Mouse (Mus musculus) heart, adult 2 months (tissue): ENCODE results near the gene Ccdc80. TPM values are rescaled to one million over a fixed set of nuclear protein-coding genes. Genes with fewer than 3 reads are reported as not detected.
A peak's percentile ranks its signal among the peaks of the same experiment; 100 is the strongest.

ENCODE experiments used
- DNase-seq, 2 experiments: peaks; one replicate each; pipeline ENCODE4 v3.0.0; 2021
- H3K27ac ChIP-seq: fragments of 200-600 bp; 2 replicates; pipeline ENCODE4 v1.8.1; 2022
- H3K27me3 ChIP-seq: fragments of 200-500 bp; 2 replicates; pipeline ENCODE4 v1.6.1; 2012; ENCODE audit warnings: mild to moderate bottlenecking, low read length, inconsistent platforms, mixed read lengths; ENCODE audit not compliant: control insufficient read depth, insufficient read depth
- H3K36me3 ChIP-seq: fragments of 200-500 bp; 2 replicates; pipeline ENCODE4 v1.6.1; 2012; ENCODE audit warnings: low read length, inconsistent platforms; ENCODE audit not compliant: control insufficient read depth, insufficient read depth
- H3K4me1 ChIP-seq: fragments of 200-500 bp; 2 replicates; pipeline ENCODE4 v1.6.1; 2011; ENCODE audit warnings: low read length; ENCODE audit not compliant: control insufficient read depth, insufficient read depth
- H3K4me3 ChIP-seq: fragments of 200-600 bp; 2 replicates; pipeline ENCODE4 v1.8.1; 2022
- H3K79me2 ChIP-seq: fragments of 200-500 bp; replicated peaks from 2 replicates; pipeline ENCODE4 v1.6.1; 2012; ENCODE audit warnings: mild to moderate bottlenecking, inconsistent platforms, low read length, moderate library complexity, mixed read lengths; ENCODE audit not compliant: control insufficient read depth, insufficient read depth
- H3K9ac ChIP-seq: fragments of 200-500 bp; 2 replicates; pipeline ENCODE4 v1.6.1; 2012; ENCODE audit warnings: low read depth, mild to moderate bottlenecking, control low read depth, inconsistent platforms, low read length, mixed read lengths
- CTCF ChIP-seq: fragments of 200-600 bp; IDR thresholded peaks from 2 replicates; pipeline ENCODE4 v1.8.1; 2022; ENCODE audit warnings: antibody characterized with exemption, mild to moderate bottlenecking, moderate library complexity
- EP300 ChIP-seq: fragments of 200-500 bp; IDR thresholded peaks from 2 replicates; pipeline ENCODE4 v1.6.1; 2011; ENCODE audit warnings: low read depth, low read length, control low read depth; ENCODE audit not compliant: insufficient read depth
- POLR2A ChIP-seq: fragments of 200-500 bp; IDR thresholded peaks from 2 replicates; pipeline ENCODE4 v1.6.1; 2011; ENCODE audit warnings: mild to moderate bottlenecking, low read depth, low read length, control low read depth; ENCODE audit not compliant: insufficient read depth
- WGBS: fragments of 180-500 bp; shearing (Covaris S2); methylation state at CpG from one replicate; pipeline ENCODE4 v1.1.7; 2018; 5-methylcytosine and 5-hydroxymethylcytosine counted together
- intact Hi-C: fragments of 180-260 bp; cut with DNase I; formaldehyde crosslinking; loops from one replicate; pipeline ENCODE4 v1.15.1; 2025
- long read RNA-seq: library from polyadenylated mRNA; stranded (forward); transcript quantifications from one replicate; pipeline ENCODE4 v2.0.0, GENCODE M21; 2021
- polyA plus RNA-seq: library from polyadenylated mRNA; depleted of rRNA; stranded (reverse); fragments of >200 nt; gene quantifications from 2 replicates; pipeline ENCODE4 v1.2.3, GENCODE M21; 2012; rRNA removed
- total RNA-seq, 2 experiments: library from RNA; stranded (reverse); gene quantifications; 2 replicates each; pipeline ENCODE4 v1.2.3; 2021

Ccdc80 gene
- total RNA-seq: 10 to 100 TPM; 64.0 to 65.3 TPM
- polyA plus RNA-seq: 43.4 and 59.4 TPM in 2 replicates
- long read RNA-seq, full-length matches to known transcripts: 46 of 55 reads
- long read RNA-seq, partial matches to known transcripts: 8 of 55 reads
- long read RNA-seq, other reads (novel, unspliced or antisense): 1 of 55 reads

DNA sequence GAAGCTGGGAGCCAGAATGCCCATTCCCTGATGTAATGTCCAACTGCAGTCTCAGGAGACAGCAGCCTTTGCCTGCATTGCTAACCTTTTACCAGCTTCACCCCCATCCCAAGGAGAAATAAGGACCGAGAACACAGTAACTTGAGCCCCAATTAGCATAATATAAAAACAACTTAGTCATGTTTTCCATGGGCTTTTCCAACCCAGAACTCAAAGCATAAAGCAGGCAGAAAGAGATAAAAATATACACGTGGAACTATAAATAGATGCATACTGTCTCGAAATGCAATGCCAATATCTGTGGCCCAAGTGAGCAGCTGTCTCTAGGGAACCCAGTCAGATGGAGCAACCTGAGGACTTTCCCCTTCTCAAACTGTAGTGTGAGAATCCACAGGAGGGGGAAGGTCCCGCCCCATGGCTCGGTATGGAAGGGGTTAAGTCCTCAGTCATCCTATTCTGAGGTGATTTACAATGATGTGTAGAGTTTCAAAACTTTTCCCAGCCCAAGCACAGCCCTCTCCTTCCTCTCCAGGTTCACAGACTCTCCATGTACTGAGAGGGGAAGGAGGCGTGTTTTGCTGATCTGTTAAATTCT is at the start of gene Ccdc80:
TSS of gene Ccdc80 (plus strand) at position 266 of the 595 bp plus-strand sequence.
- intact Hi-C loops: loop anchor here (5.0 to 10.0 kb wide), 3 partner anchors 131 to 611 kb away; partner anchors contain the start of gene Nepro
- 3% methylated on average over 6 of the region's 6 CpGs for WGBS
- peak within 1 kb of the TSS; percentile 74 for H3K9ac ChIP-seq
- peak within 1 kb of the TSS; percentile 47 for H3K4me3 ChIP-seq
- H3K27me3 ChIP-seq: no peaks in the 10 kb centered on the region
- no peaks in the 10 kb centered on the region for H3K79me2 ChIP-seq
- DNase-seq: peak; percentile 49 to 60
- H3K36me3 ChIP-seq: no peaks in the 10 kb centered on the region
- peak within 1 kb of the TSS; percentile 83 for H3K27ac ChIP-seq
- TF ChIP-seq EP300 (no peak), POLR2A (0 out of 2 replicates have a peak, but pooled peaks have one; percentile 34)
- peaks cover 9% of the 10 kb centered on the region for H3K4me1 ChIP-seq

DNA sequence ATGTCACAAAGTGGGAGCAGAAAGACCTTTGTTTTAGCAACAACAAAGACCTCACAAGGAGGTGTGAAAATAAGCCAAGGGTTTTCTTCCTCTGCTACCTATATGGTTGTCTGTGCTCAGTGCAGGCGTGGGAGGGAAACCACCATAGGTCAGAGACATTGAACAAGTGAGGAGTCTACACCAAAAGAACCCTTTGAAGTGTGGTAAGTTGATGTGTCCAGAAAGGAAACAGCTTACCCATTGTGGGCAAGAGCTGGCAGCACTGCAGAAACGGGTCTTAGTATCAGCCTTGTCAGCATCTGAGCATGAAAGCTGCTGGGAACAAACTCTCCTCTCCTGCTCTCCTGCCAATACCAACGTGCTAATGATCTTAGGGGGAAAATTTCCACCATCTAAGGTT is 48.4 kb upstream of the Ccdc80 start:
- 46% methylated on average over 3 of the region's 3 CpGs for WGBS
- no peak for DNase-seq
- Histone ChIP-seq H3K27me3 (no peaks in the 10 kb centered on the region), H3K4me3 (no peak overlapping the region), H3K4me1 (no peaks in the 10 kb centered on the region), H3K27ac (no peak overlapping the region), H3K79me2 (no peaks in the 10 kb centered on the region), H3K9ac (no peak overlapping the region), H3K36me3 (no peaks in the 10 kb centered on the region)
- TF ChIP-seq POLR2A (no peak), EP300 (no peak), CTCF (no peak)
- intact Hi-C loops: no loop called here

DNA sequence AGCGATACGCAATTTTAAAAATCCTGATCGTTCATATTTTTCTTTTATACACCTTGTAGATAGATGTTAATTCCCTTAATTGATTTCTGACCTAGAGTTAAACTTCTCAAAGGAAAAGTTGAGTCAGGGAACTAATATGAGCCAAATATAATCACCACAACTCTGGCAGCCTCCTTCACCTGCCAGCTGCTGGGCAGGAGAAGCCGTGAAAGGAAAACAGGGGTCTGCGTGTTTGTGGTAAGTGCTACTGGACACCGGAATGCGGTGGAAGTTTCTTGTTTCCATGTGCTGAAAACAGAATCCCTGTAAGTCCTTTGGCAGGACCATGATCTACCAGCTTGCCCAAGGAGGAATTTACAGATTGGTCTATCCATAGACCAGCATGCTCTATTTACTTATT is 36.0 kb upstream of the Ccdc80 start:
- TF ChIP-seq EP300 (no peak), POLR2A (no peak), CTCF (no peak)
- Histone ChIP-seq H3K27me3 (no peaks in the 10 kb centered on the region), H3K36me3 (no peaks in the 10 kb centered on the region), H3K27ac (no peak overlapping the region), H3K4me1 (no peaks in the 10 kb centered on the region), H3K4me3 (no peak overlapping the region), H3K9ac (no peak overlapping the region), H3K79me2 (no peaks in the 10 kb centered on the region)
- WGBS: 89% methylated on average over 7 of the region's 7 CpGs
- intact Hi-C loops: no loop called here
- no peak for DNase-seq

DNA sequence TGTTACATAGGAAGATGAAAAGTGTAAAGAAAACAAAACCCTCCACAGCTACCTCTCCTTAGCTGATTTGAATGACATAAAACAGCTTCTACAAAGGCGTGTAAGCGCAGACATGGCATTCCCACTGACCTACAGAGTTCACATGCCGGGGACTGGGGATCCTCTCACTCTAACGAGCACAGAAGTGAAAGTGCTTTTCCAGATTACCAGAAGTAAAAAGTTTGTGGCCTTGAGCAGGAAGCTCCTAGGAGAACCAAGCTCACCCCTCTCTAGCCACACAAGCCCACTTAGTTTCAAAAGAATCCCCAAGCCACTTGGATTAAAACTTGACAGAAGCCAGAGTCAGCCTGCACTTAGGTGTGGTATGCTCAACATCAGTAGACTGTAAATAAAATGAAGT is 35.3 kb upstream of the Ccdc80 start:
- WGBS: 71% methylated on average over 4 of the region's 4 CpGs
- Histone ChIP-seq H3K36me3 (no peaks in the 10 kb centered on the region), H3K27me3 (no peaks in the 10 kb centered on the region), H3K9ac (no peak overlapping the region), H3K27ac (no peak overlapping the region), H3K4me1 (no peaks in the 10 kb centered on the region), H3K79me2 (no peaks in the 10 kb centered on the region), H3K4me3 (no peak overlapping the region)
- intact Hi-C loops: no loop called here
- no peak for DNase-seq
- TF ChIP-seq POLR2A (no peak), EP300 (no peak)

DNA sequence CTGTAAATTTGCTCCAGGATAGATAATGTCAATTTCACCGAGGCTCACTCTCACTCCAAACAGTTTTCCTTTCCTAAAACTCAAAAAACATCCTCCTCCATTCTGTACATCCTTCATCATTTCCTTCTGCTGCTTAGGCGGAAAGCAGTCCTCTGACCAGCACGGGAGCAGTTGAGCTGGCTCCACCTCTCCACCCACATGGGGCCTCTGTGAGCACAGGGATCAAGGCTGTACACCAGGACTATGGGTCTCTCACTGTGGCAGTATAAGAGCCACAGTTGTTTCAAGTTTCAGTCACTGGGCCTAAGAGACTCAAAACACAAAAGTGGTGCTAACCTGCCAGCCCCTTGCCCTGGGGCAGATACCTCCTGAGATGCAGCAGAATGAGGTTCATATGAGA is 32.1 kb upstream of the Ccdc80 start:
- no peaks in the 10 kb centered on the region for H3K79me2 ChIP-seq
- whole genome bisulfite sequencing: 27% methylated on average over 3 of the region's 3 CpGs
- intact Hi-C loops: no loop called here

DNA sequence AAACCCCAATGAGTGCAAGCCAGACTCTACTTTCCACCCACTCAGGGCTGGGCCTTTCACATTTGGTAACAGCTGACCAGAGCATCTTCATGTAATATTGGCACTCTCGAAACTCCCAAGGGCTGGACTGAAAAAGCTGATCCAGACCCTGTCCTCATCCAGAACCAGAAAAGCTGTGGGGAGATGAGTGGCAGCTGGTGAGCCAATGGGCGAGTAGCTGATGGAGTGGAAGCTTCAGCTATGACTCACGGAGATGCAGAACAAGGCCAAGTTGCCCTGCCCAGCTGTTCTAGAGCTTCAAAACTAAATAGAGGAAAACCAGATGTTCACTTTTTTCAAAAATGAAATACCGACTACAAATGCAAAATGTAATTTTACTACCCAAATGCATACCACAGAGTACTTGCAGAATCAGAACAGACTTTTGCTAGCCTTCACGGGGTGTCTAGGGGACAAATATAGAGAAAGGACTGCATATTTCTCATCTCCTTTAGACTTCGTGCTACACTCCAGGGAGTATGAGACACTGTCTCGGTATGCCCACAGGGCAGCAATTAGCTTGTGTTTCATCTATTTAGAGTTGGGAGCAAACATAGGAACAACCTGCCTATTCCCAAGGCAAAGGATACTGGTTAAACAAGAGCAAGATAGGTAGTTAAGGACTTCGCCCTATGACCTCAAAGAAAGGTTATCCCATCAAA is 22.7 kb upstream of the Ccdc80 start:
- TF ChIP-seq CTCF (no peak), POLR2A (no peak), EP300 (0 out of 2 replicates have a peak, but pooled peaks have one; percentile 33)
- WGBS: 75% methylated on average over 8 of the region's 8 CpGs
- Histone ChIP-seq H3K4me1 (no peaks in the 10 kb centered on the region; the same call in 1 of the 2 replicates), H3K4me3 (no peak overlapping the region), H3K9ac (no peak overlapping the region), H3K27ac (peak overlapping the region; percentile 42), H3K79me2 (no peaks in the 10 kb centered on the region), H3K36me3 (no peaks in the 10 kb centered on the region), H3K27me3 (no peaks in the 10 kb centered on the region)
- peak; percentile 72 to 86 for DNase-seq
- intact Hi-C loops: no loop called here

More for the DNA sequence above, 32.1 kb upstream of the Ccdc80 start:
- H3K4me3 ChIP-seq: no peak overlapping the region
- no peaks in the 10 kb centered on the region for H3K27me3 ChIP-seq
- DNase-seq: peak in 1 of 2 experiments; percentile 20
- H3K4me1 ChIP-seq: no peaks in the 10 kb centered on the region
- no peak overlapping the region for H3K9ac ChIP-seq
- no peak overlapping the region for H3K27ac ChIP-seq
- no peak for TF ChIP-seq CTCF
- TF ChIP-seq EP300: no peak
- TF ChIP-seq POLR2A: no peak
- no peaks in the 10 kb centered on the region for H3K36me3 ChIP-seq
